8 mouse cellular contexts compared by ENCODE assay signal in the genomic region with DNA sequence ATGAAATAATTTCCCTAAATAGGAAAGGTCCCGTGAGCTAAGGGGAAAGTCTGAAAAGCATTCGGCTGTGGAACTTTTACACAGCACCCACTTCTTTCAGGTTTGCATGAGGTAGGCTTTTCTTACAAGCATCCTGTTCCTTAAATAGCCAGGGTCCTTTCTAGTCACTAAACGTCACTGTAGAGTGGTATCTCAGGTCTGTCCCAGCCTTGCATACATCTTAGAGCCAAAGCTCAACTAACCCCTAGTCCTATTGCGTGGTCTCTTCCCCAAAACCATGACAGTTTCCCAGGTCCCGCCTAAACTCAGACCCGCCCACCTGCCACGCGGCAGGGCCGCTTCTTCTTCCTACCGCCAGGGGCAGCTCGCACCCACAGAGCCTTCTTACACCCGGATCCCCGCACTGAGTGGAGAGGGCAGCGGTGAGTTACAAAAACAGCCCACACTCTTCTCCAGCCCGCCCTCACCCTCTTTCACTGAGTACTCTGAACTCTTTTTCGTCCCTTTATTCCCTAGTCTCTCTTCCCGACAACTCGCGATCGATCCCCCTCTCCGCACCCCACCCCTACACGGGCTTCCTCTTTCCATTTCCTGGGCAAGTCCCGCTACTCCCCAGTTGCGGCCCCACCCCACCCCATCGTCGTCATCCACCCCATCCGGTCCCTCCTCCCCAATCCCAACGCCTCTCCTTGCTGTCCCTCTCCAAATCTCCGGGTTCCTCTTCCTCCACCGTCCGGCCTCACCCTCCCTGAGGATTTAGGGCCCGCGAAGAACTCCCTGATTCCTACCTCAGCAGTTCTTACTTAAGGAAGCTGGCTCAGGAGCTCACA. TPM values are rescaled to one million over a fixed set of nuclear protein-coding genes. Genes with fewer than 3 reads are reported as not detected.
DNase-seq lines count a peak whose midpoint lies in the region; ATAC-seq and TF ChIP-seq lines count a peak whose summit lies in the region.

Gene Pgghg (plus strand): TSS at position 170 of the 830 bp plus-strand sequence.

- no peaks in the 10 kb centered on the region for H3K9me3 ChIP-seq in limb, embryonic 12.5 days
- no peaks in the 10 kb centered on the region for H3K9me3 ChIP-seq in midbrain, embryonic 13.5 days

- intact Hi-C loops in left cerebral cortex, adult 2 months (cut with DNase I) = no loop called here
- intact Hi-C loops in gastrocnemius, postnatal 36 days (cut with DNase I) = no loop called here

- peaks cover 37% of the 10 kb centered on the region for H3K4me1 ChIP-seq in limb, embryonic 12.5 days (replicated peaks)
- peaks cover 14% of the 10 kb centered on the region for H3K4me1 ChIP-seq in midbrain, embryonic 13.5 days (replicated peaks)

- peak within 1 kb of the TSS; percentile 75 for H3K9ac ChIP-seq in limb, embryonic 12.5 days (replicated peaks)
- H3K9ac ChIP-seq in midbrain, embryonic 13.5 days (replicated peaks) = peak within 1 kb of the TSS; percentile 54

- peak; percentile 87 for TF ChIP-seq CTCF in left cerebral cortex, adult 2 months (IDR thresholded peaks at IDR 0.05)

- H3K27me3 ChIP-seq in limb, embryonic 12.5 days = peaks cover 6% of the 10 kb centered on the region; the same call in 1 of the 2 replicates
- H3K27me3 ChIP-seq in midbrain, embryonic 13.5 days = peaks cover 4% of the 10 kb centered on the region; the same call in 1 of the 2 replicates

- ATAC-seq in inflammation-experienced regulatory T-cells, adult 6 months = peak; percentile 91
- ATAC-seq in limb, embryonic 12.5 days (ENCODE audit: insufficient number of reproducible peaks, insufficient read depth, low FRiP score, low TSS enrichment, low read depth) = peak; percentile 83
- peak; percentile 90 for ATAC-seq in midbrain, embryonic 13.5 days

- WGBS in limb, embryonic 12.5 days = 2% methylated on average over 33 of the region's 33 CpGs
- WGBS in midbrain, embryonic 13.5 days = 4% methylated on average over 33 of the region's 33 CpGs

- DNase-seq in left cerebral cortex, adult 2 months (ENCODE audit: extremely low spot score in 1 of 2, low spot score in 2 of 2) = peak; percentile 44 to 52
- DNase-seq in left cerebral cortex, adult 11 months (ENCODE audit: low spot score) = no peak
- DNase-seq in embryo, embryonic 10.5 days (ENCODE audit: low spot score) = peak; percentile 91
- DNase-seq in gastrocnemius, postnatal 36 days = peak; percentile 80 to 89
- DNase-seq in spleen, adult 18-20 months = peak; percentile 78 to 81

- H3K27ac ChIP-seq in left cerebral cortex, adult 2 months = peak within 1 kb of the TSS; percentile 84
- peak within 1 kb of the TSS; percentile 84 for H3K27ac ChIP-seq in limb, embryonic 12.5 days
- peak within 1 kb of the TSS; percentile 19; the same call in 1 of the 2 replicates for H3K27ac ChIP-seq in midbrain, embryonic 13.5 days

- peak within 1 kb of the TSS; percentile 51 for H3K4me3 ChIP-seq in left cerebral cortex, adult 2 months
- H3K4me3 ChIP-seq in limb, embryonic 12.5 days (replicated peaks) = peak within 1 kb of the TSS; percentile 55
- peak within 1 kb of the TSS; percentile 46 for H3K4me3 ChIP-seq in midbrain, embryonic 13.5 days (replicated peaks)

- peaks cover 23% of the 10 kb centered on the region for H3K36me3 ChIP-seq in limb, embryonic 12.5 days
- no peaks in the 10 kb centered on the region for H3K36me3 ChIP-seq in midbrain, embryonic 13.5 days

- H3K4me2 ChIP-seq in limb, embryonic 12.5 days = peak within 1 kb of the TSS; percentile 70
- H3K4me2 ChIP-seq in midbrain, embryonic 13.5 days (replicated peaks) = peak within 1 kb of the TSS; percentile 61

RNA-seq across cellular contexts. Expression of gene Pgghg, which starts in this region (rescaled TPM):
- total RNA-seq in left cerebral cortex, adult 2 months (2021) = 1 to 10 TPM; 4.5 to 4.7 TPM
- 1 to 10 TPM; 3.6 to 4.6 TPM for total RNA-seq in gastrocnemius, postnatal 36 days (2021)
- polyA plus RNA-seq in inflammation-experienced regulatory T-cells, adult 6 months (2017; shearing (Covaris generic)) = 10 to 100 TPM; 16.6 to 22.5 (median 18.2) TPM
- 18.9 and 21.5 TPM in 2 replicates for polyA plus RNA-seq in limb, embryonic 12.5 days (2016; fragmentation: Nextera tagmentation; extraction: Ambion mirVana)
- polyA plus RNA-seq in midbrain, embryonic 13.5 days (2015; fragmentation: Nextera tagmentation; extraction: Ambion mirVana) = 8.4 and 8.7 TPM in 2 replicates

Comparison
In these comparisons a context has a peak if more than half of its experiments do, and no peak if none do; other contexts are left out.
1. H3K27ac ChIP-seq: peak in every context shown above with its lines; median percentile 84 in left cerebral cortex, adult 2 months; 84 in limb, embryonic 12.5 days; 19 in midbrain, embryonic 13.5 days.